Mouse (Mus musculus) limb, embryonic 11.5 days (tissue): Measurements from ENCODE around the gene Zgrf1. TPM values are rescaled to one million over a fixed set of nuclear protein-coding genes. Genes with fewer than 3 reads are reported as not detected.

Experiments used
- ATAC-seq: fragments of 200-750 bp; cut with Nextera tagmentation; 2 replicates; pipeline ENCODE4 v1.8.0; 2017; ENCODE audit warnings: low read depth; ENCODE audit not compliant: insufficient number of reproducible peaks, low FRiP score, low TSS enrichment
- DNase-seq: peaks from one replicate; pipeline ENCODE4 v3.0.0-alpha.2; 2015; ENCODE audit warnings: low spot score
- H3K27ac ChIP-seq: fragments of 300-500 bp; sonication (generic); replicated peaks from 2 replicates; pipeline ENCODE4 v1.5.1; 2014; ENCODE audit warnings: low read depth, mild to moderate bottlenecking, low read length
- H3K27me3 ChIP-seq: fragments of 300-500 bp; sonication (generic); 2 replicates; pipeline ENCODE4 v1.6.1; 2014; ENCODE audit warnings: mild to moderate bottlenecking, low read length, mixed read lengths; ENCODE audit not compliant: control insufficient read depth, insufficient read depth
- H3K36me3 ChIP-seq: fragments of 300-500 bp; sonication (generic); 2 replicates; pipeline ENCODE4 v1.6.1; 2014; ENCODE audit warnings: mild to moderate bottlenecking, low read length, moderate library complexity, mixed read lengths; ENCODE audit not compliant: control insufficient read depth, insufficient read depth
- H3K4me1 ChIP-seq: fragments of 300-500 bp; sonication (generic); 2 replicates; pipeline ENCODE4 v1.6.1; 2014; ENCODE audit warnings: low read length, mixed read lengths; ENCODE audit not compliant: control insufficient read depth, insufficient read depth
- H3K4me2 ChIP-seq: fragments of 300-500 bp; sonication (generic); 2 replicates; pipeline ENCODE4 v1.6.1; 2014; ENCODE audit warnings: low read depth, mild to moderate bottlenecking, moderate library complexity; ENCODE audit not compliant: severe bottlenecking
- H3K4me3 ChIP-seq: fragments of 300-500 bp; sonication (generic); 2 replicates; pipeline ENCODE4 v1.5.1; 2014; ENCODE audit warnings: low read depth, low read length
- H3K9ac ChIP-seq: fragments of 300-500 bp; sonication (generic); 2 replicates; pipeline ENCODE4 v1.6.1; 2014; ENCODE audit warnings: mild to moderate bottlenecking, low read length
- H3K9me3 ChIP-seq: fragments of 300-500 bp; sonication (generic); 2 replicates; pipeline ENCODE4 v1.6.1; 2016; ENCODE audit warnings: low read length; ENCODE audit not compliant: control insufficient read depth
- WGBS: fragments of 180-500 bp; shearing (Covaris S2); extraction: QIAGEN DNeasy Blood & Tissue Kit; methylation state at CpG from one replicate; pipeline ENCODE4 v1.1.7; 2014; 5-methylcytosine and 5-hydroxymethylcytosine counted together
- polyA plus RNA-seq: library from polyadenylated mRNA; unstranded; fragments of >200 nt; fragmentation: Nextera tagmentation; extraction: Ambion mirVana; gene quantifications from 2 replicates; pipeline ENCODE4 v1.2.1, GENCODE M21; 2014

Zgrf1 gene
- polyA plus RNA-seq, 1 experiment from 2014 or later, result 11.4 TPM

GRCm38 (mm10) chr3:127572557-127572956, 19.3 kb downstream of the Zgrf1 start:
- Histone ChIP-seq H3K27me3 (no peaks in the 10 kb centered on the region), H3K4me2 (no peak overlapping the region), H3K4me3 (no peak overlapping the region), H3K9ac (no peak overlapping the region), H3K4me1 (no peaks in the 10 kb centered on the region), H3K27ac (no peak overlapping the region), H3K9me3 (no peaks in the 10 kb centered on the region), H3K36me3 (peaks cover 4% of the 10 kb centered on the region; the same call in 1 of the 2 replicates)
- WGBS, result 62% methylated on average over 4 of the region's 4 CpGs
- ATAC-seq (no peak), DNase-seq (peak; percentile 43)

- H3K36me3 ChIP-seq, result peaks cover 5% of the 10 kb centered on the region; the same call in 1 of the 2 replicates
- DNase-seq, result no peak
- 88% methylated on average over 1 of the region's 1 CpGs for WGBS
Observed at GRCm38 (mm10) chr3:127597136-127597535, 43.8 kb downstream of the Zgrf1 start.

GRCm38 (mm10) chr3:127608109-127608508, 54.8 kb downstream of the Zgrf1 start:
- no peaks in the 10 kb centered on the region for H3K9me3 ChIP-seq
- 96% methylated on average over 2 of the region's 2 CpGs for WGBS

More at GRCm38 (mm10) chr3:127597136-127597535, 43.8 kb downstream of the Zgrf1 start:
- no peak overlapping the region for H3K9ac ChIP-seq
- no peaks in the 10 kb centered on the region for H3K27me3 ChIP-seq
- no peaks in the 10 kb centered on the region for H3K9me3 ChIP-seq
- H3K4me3 ChIP-seq, result no peak overlapping the region
- no peak overlapping the region for H3K4me2 ChIP-seq
- ATAC-seq, result no peak
- H3K4me1 ChIP-seq, result no peaks in the 10 kb centered on the region
- no peak overlapping the region for H3K27ac ChIP-seq

GRCm38 (mm10) chr3:127625296-127625695, 72.0 kb downstream of the Zgrf1 start:
- Histone ChIP-seq H3K4me3 (no peak overlapping the region), H3K27me3 (peaks cover 50% of the 10 kb centered on the region), H3K9ac (no peak overlapping the region), H3K4me1 (0 out of 2 replicates have a peak, but pooled peaks cover 3% of the 10 kb centered on the region), H3K9me3 (no peaks in the 10 kb centered on the region), H3K4me2 (peak overlapping the region; percentile 47), H3K36me3 (no peaks in the 10 kb centered on the region), H3K27ac (no peak overlapping the region)
- peak; percentile 93 for DNase-seq
- ATAC-seq, result peak; percentile 74; the same call in 1 of the 2 replicates
- WGBS, result under 1% methylated on average over 36 of the region's 36 CpGs

More at GRCm38 (mm10) chr3:127608109-127608508, 54.8 kb downstream of the Zgrf1 start:
- no peak overlapping the region for H3K4me2 ChIP-seq
- ATAC-seq (no peak), DNase-seq (no peak)
- no peak overlapping the region for H3K4me3 ChIP-seq
- no peak overlapping the region for H3K9ac ChIP-seq
- H3K27ac ChIP-seq, result no peak overlapping the region
- H3K27me3 ChIP-seq, result no peaks in the 10 kb centered on the region
- H3K36me3 ChIP-seq, result peaks cover 3% of the 10 kb centered on the region; the same call in 1 of the 2 replicates
- no peaks in the 10 kb centered on the region for H3K4me1 ChIP-seq

GRCm38 (mm10) chr3:127625701-127626399, 72.6 kb downstream of the Zgrf1 start:
- peak; percentile 71 for DNase-seq
- H3K4me3 ChIP-seq, result no peak overlapping the region
- peak overlapping the region; percentile 47 for H3K4me2 ChIP-seq
- H3K4me1 ChIP-seq, result 0 out of 2 replicates have a peak, but pooled peaks cover 3% of the 10 kb centered on the region
- WGBS, result under 1% methylated on average over 28 of the region's 28 CpGs
- H3K27ac ChIP-seq, result no peak overlapping the region
- H3K9me3 ChIP-seq, result no peaks in the 10 kb centered on the region
- H3K36me3 ChIP-seq, result no peaks in the 10 kb centered on the region
- no peak for ATAC-seq
- no peak overlapping the region for H3K9ac ChIP-seq
- H3K27me3 ChIP-seq, result peaks cover 56% of the 10 kb centered on the region

GRCm38 (mm10) chr3:127626524-127626923, 73.2 kb downstream of the Zgrf1 start:
- Histone ChIP-seq H3K36me3 (no peaks in the 10 kb centered on the region), H3K4me1 (0 out of 2 replicates have a peak, but pooled peaks cover 3% of the 10 kb centered on the region), H3K9ac (no peak overlapping the region), H3K27me3 (peaks cover 62% of the 10 kb centered on the region), H3K4me3 (no peak overlapping the region), H3K9me3 (no peaks in the 10 kb centered on the region), H3K27ac (no peak overlapping the region), H3K4me2 (no peak overlapping the region)
- ATAC-seq (no peak), DNase-seq (no peak)
- 12% methylated on average over 3 of the region's 3 CpGs for WGBS

GRCm38 (mm10) chr3:127627151-127627955, 74.1 kb downstream of the Zgrf1 start:
- Histone ChIP-seq H3K9me3 (no peaks in the 10 kb centered on the region), H3K27me3 (peaks cover 70% of the 10 kb centered on the region), H3K4me2 (no peak overlapping the region), H3K9ac (no peak overlapping the region), H3K36me3 (no peaks in the 10 kb centered on the region), H3K27ac (no peak overlapping the region), H3K4me3 (no peak overlapping the region), H3K4me1 (peaks cover 5% of the 10 kb centered on the region; the same call in 1 of the 2 replicates)
- peak; percentile 68 for DNase-seq
- under 1% methylated on average over 28 of the region's 28 CpGs for WGBS
- ATAC-seq, result no peak

- Histone ChIP-seq H3K4me2 (no peak overlapping the region), H3K27me3 (peaks cover 76% of the 10 kb centered on the region), H3K4me3 (no peak overlapping the region), H3K9me3 (no peaks in the 10 kb centered on the region), H3K27ac (no peak overlapping the region), H3K36me3 (no peaks in the 10 kb centered on the region), H3K9ac (no peak overlapping the region), H3K4me1 (peaks cover 6% of the 10 kb centered on the region; the same call in 1 of the 2 replicates)
- ATAC-seq, result no peak
- no peak for DNase-seq
- WGBS, result 0% methylated on average over 9 of the region's 9 CpGs
Observed at GRCm38 (mm10) chr3:127627956-127628310, 74.6 kb downstream of the Zgrf1 start.
